Mouse (Mus musculus) limb, embryonic 12.5 days (tissue): Measurements from ENCODE around the gene Ddo. TPM values are rescaled to one million over a fixed set of nuclear protein-coding genes. Genes with fewer than 3 reads are reported as not detected.
A peak's percentile ranks its signal among the peaks of the same experiment; 100 is the strongest.

Source experiments
- ATAC-seq: fragments of 200-750 bp; cut with Nextera tagmentation; 2 replicates; pipeline ENCODE4 v1.8.0; 2017; ENCODE audit warnings: low read depth, moderate TSS enrichment; ENCODE audit not compliant: insufficient number of reproducible peaks, insufficient read depth, low FRiP score, low TSS enrichment
- H3K27ac ChIP-seq: fragments of 300-500 bp; sonication (generic); 2 replicates; pipeline ENCODE4 v1.5.1; 2016; ENCODE audit warnings: mild to moderate bottlenecking, moderate library complexity
- H3K27me3 ChIP-seq: fragments of 300-500 bp; sonication (generic); 2 replicates; pipeline ENCODE4 v1.6.1; 2016; ENCODE audit warnings: mild to moderate bottlenecking, moderate library complexity
- H3K36me3 ChIP-seq: fragments of 300-500 bp; sonication (generic); 2 replicates; pipeline ENCODE4 v1.6.1; 2016; ENCODE audit warnings: mild to moderate bottlenecking, moderate library complexity
- H3K4me1 ChIP-seq: fragments of 300-500 bp; sonication (generic); replicated peaks from 2 replicates; pipeline ENCODE4 v1.6.1; 2016
- H3K4me2 ChIP-seq: fragments of 300-500 bp; sonication (generic); 2 replicates; pipeline ENCODE4 v1.6.1; 2016; ENCODE audit warnings: mild to moderate bottlenecking, moderate library complexity
- H3K4me3 ChIP-seq: fragments of 300-500 bp; sonication (generic); replicated peaks from 2 replicates; pipeline ENCODE4 v1.5.1; 2016; ENCODE audit warnings: mild to moderate bottlenecking
- H3K9ac ChIP-seq: fragments of 300-500 bp; sonication (generic); replicated peaks from 2 replicates; pipeline ENCODE4 v1.6.1; 2016; ENCODE audit warnings: mild to moderate bottlenecking, moderate library complexity
- H3K9me3 ChIP-seq: fragments of 300-500 bp; sonication (generic); 2 replicates; pipeline ENCODE4 v1.6.1; 2016; ENCODE audit warnings: mild to moderate bottlenecking, moderate library complexity
- WGBS: fragments of 180-500 bp; shearing (Covaris S2); methylation state at CpG from one replicate; pipeline ENCODE4 v1.1.7; 2016; 5-methylcytosine and 5-hydroxymethylcytosine counted together
- polyA plus RNA-seq: library from polyadenylated mRNA; unstranded; fragments of >200 nt; fragmentation: Nextera tagmentation; extraction: Ambion mirVana; gene quantifications from 2 replicates; pipeline ENCODE4 v1.2.1, GENCODE M21; 2016

Ddo gene
- polyA plus RNA-seq, 1 experiment from 2014 or later, result not detected

DNA sequence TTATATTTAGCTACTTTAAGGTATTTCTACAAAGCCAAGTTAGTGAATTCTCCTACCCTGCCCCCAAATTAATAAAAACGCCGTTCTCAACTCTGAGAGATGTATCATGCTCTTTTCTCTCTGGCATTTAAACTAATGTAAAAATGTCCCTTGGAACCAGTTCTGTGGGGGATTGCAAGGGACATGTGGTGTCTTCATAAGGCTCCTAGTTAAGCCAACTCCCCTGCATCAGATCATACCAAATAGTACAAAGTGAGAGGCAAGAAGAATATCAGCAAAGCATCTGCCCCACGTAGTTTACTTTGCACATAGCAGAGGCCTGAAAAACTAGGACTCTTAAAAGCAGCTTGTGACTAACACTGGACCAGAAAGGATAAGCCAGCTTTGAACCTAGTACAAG, 86.9 kb downstream of the Ddo start:
- H3K9me3 ChIP-seq, result no peaks in the 10 kb centered on the region
- no peak overlapping the region for H3K4me2 ChIP-seq
- no peak overlapping the region for H3K27ac ChIP-seq
- no peak overlapping the region for H3K4me3 ChIP-seq
- no peaks in the 10 kb centered on the region for H3K36me3 ChIP-seq
- H3K9ac ChIP-seq, result no peak overlapping the region
- WGBS, result 76% methylated on average over 3 of the region's 3 CpGs
- peaks cover 21% of the 10 kb centered on the region for H3K4me1 ChIP-seq
- ATAC-seq, result no peak
- no peaks in the 10 kb centered on the region for H3K27me3 ChIP-seq

DNA sequence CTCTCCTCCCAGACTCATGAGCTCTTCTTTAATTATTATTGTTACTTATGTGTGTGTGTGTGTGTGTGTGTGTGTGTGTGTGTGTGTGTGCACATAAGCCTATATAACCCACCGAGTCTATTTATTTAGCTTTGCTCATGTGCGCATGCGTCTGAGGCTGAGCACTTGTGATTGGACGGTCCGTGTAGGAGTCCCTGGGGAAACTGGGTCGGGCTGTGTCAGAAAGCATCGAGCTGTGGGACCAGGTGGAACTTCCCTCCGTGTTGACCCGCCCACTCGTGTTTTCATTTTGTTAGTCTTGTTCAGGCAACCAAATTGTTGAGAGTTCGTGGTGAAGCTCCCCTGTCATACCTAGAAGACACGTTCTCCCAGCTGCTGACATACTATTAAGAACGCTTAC, 88.6 kb downstream of the Ddo start:
- no peak for ATAC-seq
- H3K27ac ChIP-seq, result no peak overlapping the region
- 93% methylated on average over 13 of the region's 13 CpGs for WGBS
- no peak overlapping the region for H3K4me2 ChIP-seq
- H3K27me3 ChIP-seq, result no peaks in the 10 kb centered on the region
- H3K36me3 ChIP-seq, result no peaks in the 10 kb centered on the region
- no peak overlapping the region for H3K4me3 ChIP-seq
- no peaks in the 10 kb centered on the region for H3K9me3 ChIP-seq
- H3K4me1 ChIP-seq, result peaks cover 18% of the 10 kb centered on the region
- no peak overlapping the region for H3K9ac ChIP-seq

DNA sequence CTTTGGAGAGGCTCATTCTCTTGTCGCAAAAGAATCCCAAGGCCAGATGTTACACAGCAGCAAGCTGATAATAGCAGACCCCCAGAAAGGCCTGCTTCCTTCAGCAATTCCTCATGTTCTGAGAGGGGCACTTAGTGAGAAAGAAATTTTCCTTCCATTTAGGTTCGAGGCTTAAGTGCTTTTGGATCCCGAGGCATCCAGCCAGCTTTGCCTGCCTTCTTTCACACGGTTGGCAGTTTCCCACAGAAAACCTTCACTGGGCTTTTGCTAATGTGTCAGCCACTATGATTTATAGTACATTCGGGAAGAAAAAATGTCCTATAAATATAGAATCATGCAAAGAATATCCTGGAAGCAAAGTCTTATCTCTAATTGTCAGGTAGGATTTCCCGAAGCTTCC, 89.3 kb downstream of the Ddo start:
- ATAC-seq, result no peak
- no peaks in the 10 kb centered on the region for H3K9me3 ChIP-seq
- no peaks in the 10 kb centered on the region for H3K27me3 ChIP-seq
- H3K4me2 ChIP-seq, result no peak overlapping the region
- H3K36me3 ChIP-seq, result no peaks in the 10 kb centered on the region
- no peak overlapping the region for H3K27ac ChIP-seq
- 63% methylated on average over 6 of the region's 6 CpGs for WGBS
- H3K9ac ChIP-seq, result no peak overlapping the region
- H3K4me1 ChIP-seq, result peaks cover 20% of the 10 kb centered on the region
- no peak overlapping the region for H3K4me3 ChIP-seq

DNA sequence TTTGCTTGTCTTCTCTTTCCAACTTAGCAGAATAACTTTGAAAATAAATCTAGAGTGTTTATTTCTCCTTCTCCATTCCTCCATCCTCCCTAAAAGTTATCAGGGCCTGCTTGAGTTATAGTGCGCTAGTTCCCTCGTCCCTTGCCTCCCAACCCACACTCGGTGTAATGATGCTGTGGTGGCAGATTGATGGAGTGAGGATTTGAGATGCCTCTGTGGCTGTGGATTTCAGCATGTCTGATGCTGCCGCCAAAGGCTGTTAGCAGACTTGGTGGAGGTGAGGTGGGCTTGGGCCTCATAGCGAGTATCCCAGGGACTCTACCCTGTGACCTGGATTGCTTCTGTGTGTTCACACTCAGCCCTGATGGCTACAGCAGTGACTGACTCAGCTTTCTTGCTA, 91.1 kb downstream of the Ddo start:
- Histone ChIP-seq H3K9me3 (no peaks in the 10 kb centered on the region), H3K27ac (no peak overlapping the region), H3K4me3 (no peak overlapping the region), H3K4me1 (peaks cover 32% of the 10 kb centered on the region), H3K27me3 (no peaks in the 10 kb centered on the region), H3K4me2 (no peak overlapping the region), H3K36me3 (no peaks in the 10 kb centered on the region), H3K9ac (no peak overlapping the region)
- WGBS, result 26% methylated on average over 5 of the region's 5 CpGs
- 0 out of 2 replicates have a peak, but pooled peaks have one; percentile 29 for ATAC-seq

DNA sequence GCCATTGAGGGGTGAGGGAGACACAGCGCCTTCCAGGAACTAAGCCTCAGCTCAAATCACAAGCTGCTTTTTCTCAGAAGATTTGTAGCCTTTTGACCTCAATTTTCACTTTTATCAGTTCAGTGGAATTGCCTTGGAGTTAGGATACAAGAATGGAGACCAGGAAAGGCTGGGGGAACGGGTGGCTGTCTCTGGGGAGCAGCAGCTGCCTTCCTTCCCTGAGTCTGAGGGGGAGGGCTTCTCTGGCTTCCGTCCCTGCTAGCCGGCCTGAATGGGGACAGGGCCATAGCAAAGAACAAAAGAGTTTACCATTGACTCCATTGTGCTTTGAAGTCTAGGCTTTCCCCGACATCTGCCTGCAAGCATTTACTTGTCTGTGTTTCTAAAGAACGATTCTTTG, 94.5 kb downstream of the Ddo start:
- no peak for ATAC-seq
- H3K27ac ChIP-seq, result no peak overlapping the region
- H3K36me3 ChIP-seq, result no peaks in the 10 kb centered on the region
- WGBS, result 51% methylated on average over 6 of the region's 6 CpGs
- no peaks in the 10 kb centered on the region for H3K9me3 ChIP-seq
- no peaks in the 10 kb centered on the region for H3K27me3 ChIP-seq
- no peak overlapping the region for H3K9ac ChIP-seq
- H3K4me2 ChIP-seq, result no peak overlapping the region
- peaks cover 26% of the 10 kb centered on the region for H3K4me1 ChIP-seq
- no peak overlapping the region for H3K4me3 ChIP-seq

DNA sequence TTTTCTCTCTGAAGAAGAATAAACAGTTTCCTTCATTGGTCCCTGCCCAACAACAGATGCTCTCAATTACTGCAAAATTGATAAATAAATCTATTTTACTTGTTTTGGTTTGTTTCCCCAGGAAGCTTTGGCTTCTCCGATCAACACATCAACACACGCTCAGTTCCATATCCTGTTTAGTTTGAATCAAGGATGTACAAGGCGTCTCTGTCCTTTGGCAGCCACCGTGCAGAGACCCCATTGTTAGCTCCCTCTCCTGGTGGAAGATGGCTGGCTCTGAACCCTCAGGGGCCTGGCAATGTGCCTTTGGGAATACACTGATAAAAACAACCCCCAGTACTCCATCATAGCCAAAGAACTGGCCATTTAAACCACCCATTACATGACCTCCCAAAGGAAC, 95.3 kb downstream of the Ddo start:
- ATAC-seq, result no peak
- Histone ChIP-seq H3K9ac (no peak overlapping the region), H3K27ac (0 out of 2 replicates have a peak overlapping the region, but pooled peaks have one; percentile 25), H3K4me2 (no peak overlapping the region), H3K9me3 (no peaks in the 10 kb centered on the region), H3K4me1 (peaks cover 26% of the 10 kb centered on the region), H3K4me3 (no peak overlapping the region), H3K27me3 (no peaks in the 10 kb centered on the region), H3K36me3 (no peaks in the 10 kb centered on the region)
- 43% methylated on average over 4 of the region's 4 CpGs for WGBS

DNA sequence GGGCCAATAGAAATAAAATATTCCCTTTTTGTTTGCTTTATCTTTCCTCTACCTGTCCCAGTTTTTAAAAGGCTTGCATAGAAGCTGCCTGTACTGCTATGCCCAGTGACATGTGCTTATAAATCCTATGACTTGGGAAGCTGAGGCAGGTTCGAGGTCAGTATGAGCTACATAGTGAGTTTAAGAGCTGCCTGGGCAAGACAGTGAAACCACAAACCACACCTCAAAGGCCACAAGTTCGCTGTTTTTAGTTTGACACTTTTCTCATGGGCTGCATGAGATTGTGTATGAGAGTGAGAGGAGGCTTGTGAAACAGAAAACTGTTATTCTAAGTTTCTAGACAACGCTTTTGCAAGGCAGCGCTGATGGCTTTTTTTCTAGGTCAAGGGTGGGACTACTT, 95.7 kb downstream of the Ddo start:
- 72% methylated on average over 4 of the region's 4 CpGs for WGBS
- no peaks in the 10 kb centered on the region for H3K9me3 ChIP-seq
- H3K27me3 ChIP-seq, result no peaks in the 10 kb centered on the region
- H3K9ac ChIP-seq, result no peak overlapping the region
- no peak for ATAC-seq
- H3K4me3 ChIP-seq, result no peak overlapping the region
- H3K4me1 ChIP-seq, result peaks cover 26% of the 10 kb centered on the region
- H3K36me3 ChIP-seq, result no peaks in the 10 kb centered on the region
- no peak overlapping the region for H3K4me2 ChIP-seq
- no peak overlapping the region for H3K27ac ChIP-seq

DNA sequence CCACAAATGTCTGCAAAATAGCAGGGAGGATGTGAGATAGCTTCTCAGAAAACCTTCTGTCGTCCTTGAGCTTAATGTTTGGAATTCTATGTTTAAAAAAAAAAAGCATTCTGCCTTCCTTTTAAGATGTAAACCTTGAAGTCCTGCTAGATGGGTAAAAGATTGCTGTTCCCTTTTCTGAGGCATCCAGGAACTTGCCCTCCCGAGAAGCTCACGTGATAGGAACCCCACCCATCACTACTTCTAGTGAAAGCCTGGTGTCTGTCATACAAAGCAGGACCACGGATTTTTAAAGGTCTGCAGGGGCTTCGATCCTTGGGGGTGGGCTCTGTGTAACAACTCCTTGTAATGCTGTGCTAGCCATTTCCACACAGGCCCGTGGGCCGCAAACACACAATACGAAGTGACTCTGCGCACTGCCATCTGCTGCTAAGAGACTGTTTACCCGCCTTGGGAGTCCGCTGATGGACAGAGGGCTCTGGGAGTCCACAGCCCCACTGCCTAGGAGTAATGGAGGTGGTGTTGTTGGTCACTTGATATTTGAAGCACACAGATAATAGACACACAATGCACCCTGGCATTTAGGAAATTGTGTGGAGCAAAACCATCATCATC, 96.6 kb downstream of the Ddo start:
- Histone ChIP-seq H3K9ac (no peak overlapping the region), H3K9me3 (no peaks in the 10 kb centered on the region), H3K4me3 (no peak overlapping the region), H3K36me3 (no peaks in the 10 kb centered on the region), H3K4me1 (peaks cover 21% of the 10 kb centered on the region), H3K27ac (peak overlapping the region; percentile 45; the same call in 1 of the 2 replicates), H3K27me3 (no peaks in the 10 kb centered on the region), H3K4me2 (no peak overlapping the region)
- WGBS, result 65% methylated on average over 11 of the region's 11 CpGs
- ATAC-seq, result no peak

DNA sequence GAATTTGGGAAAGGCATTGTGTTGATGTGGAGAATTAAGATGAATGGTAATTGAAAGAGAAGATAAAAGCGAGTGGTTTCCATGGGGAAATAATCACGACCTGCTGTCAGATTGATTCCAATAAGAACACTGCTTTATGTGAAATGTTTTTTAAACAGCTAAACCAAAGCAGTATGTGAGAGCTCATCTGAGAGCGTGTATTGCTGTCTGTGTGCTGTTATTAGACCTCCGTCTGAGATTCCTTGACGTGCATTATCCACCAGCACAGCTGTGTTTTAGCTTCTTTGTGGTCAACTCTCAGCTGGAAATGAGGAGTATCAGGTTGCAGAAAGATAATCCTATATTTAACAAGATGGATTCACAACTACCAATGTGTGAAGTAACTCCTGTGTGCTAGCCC, 97.2 kb downstream of the Ddo start:
- 32% methylated on average over 5 of the region's 5 CpGs for whole genome bisulfite sequencing
- H3K36me3 ChIP-seq, result no peaks in the 10 kb centered on the region
- no peaks in the 10 kb centered on the region for H3K27me3 ChIP-seq
- no peaks in the 10 kb centered on the region for H3K9me3 ChIP-seq
- H3K9ac ChIP-seq, result no peak overlapping the region
- H3K4me2 ChIP-seq, result no peak overlapping the region
- no peak overlapping the region for H3K4me3 ChIP-seq
- no peak overlapping the region for H3K27ac ChIP-seq
- H3K4me1 ChIP-seq, result peaks cover 21% of the 10 kb centered on the region
- no peak for ATAC-seq

DNA sequence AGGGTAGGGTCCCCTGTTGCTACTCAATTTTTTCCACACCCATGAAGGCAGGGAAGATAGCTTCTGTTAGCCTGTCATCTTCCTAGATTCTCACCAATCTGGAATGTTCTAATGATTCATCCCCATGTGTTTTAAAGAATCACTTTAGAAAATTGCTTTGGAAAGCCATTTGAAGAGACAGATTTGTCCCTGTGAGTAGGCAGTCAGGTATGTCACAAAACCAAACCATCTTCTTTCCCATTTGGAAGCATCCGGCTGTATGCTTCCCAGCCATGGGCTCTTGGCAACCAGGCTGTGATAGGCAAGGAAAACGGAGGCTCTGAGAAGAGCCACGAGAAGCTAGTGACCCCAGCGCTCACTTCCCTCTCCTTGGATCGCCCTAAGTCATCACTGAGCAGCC, 100.4 kb downstream of the Ddo start:
- 74% methylated on average over 5 of the region's 5 CpGs for WGBS
- H3K27me3 ChIP-seq, result no peaks in the 10 kb centered on the region
- no peak overlapping the region for H3K27ac ChIP-seq
- H3K36me3 ChIP-seq, result no peaks in the 10 kb centered on the region
- H3K9me3 ChIP-seq, result no peaks in the 10 kb centered on the region
- no peak overlapping the region for H3K4me2 ChIP-seq
- ATAC-seq, result no peak
- H3K4me1 ChIP-seq, result peaks cover 12% of the 10 kb centered on the region
- H3K4me3 ChIP-seq, result no peak overlapping the region
- H3K9ac ChIP-seq, result no peak overlapping the region
